Mouse (Mus musculus) brain, adult 2 months (tissue): ENCODE data around the gene Trim67.

ENCODE experiments used
- DNase-seq: peaks from one replicate; pipeline ENCODE4 v3.0.0; 2011; ENCODE audit warnings: low read depth, low spot score

The Trim67 gene

GRCm38 (mm10) chr8:124792708-124793107 is at the start of gene Trim67:
Gene Trim67 (plus strand): TSS chr8:124793092.
- peak; percentile 95 for DNase-seq

- DNase-seq = no peak
These were observed 46.2 kb upstream of the Trim67 start for GRCm38 (mm10) chr8:124746661-124747060.

- DNase-seq = no peak
These were observed 41.7 kb upstream of the Trim67 start for GRCm38 (mm10) chr8:124751191-124751590.

DNA sequence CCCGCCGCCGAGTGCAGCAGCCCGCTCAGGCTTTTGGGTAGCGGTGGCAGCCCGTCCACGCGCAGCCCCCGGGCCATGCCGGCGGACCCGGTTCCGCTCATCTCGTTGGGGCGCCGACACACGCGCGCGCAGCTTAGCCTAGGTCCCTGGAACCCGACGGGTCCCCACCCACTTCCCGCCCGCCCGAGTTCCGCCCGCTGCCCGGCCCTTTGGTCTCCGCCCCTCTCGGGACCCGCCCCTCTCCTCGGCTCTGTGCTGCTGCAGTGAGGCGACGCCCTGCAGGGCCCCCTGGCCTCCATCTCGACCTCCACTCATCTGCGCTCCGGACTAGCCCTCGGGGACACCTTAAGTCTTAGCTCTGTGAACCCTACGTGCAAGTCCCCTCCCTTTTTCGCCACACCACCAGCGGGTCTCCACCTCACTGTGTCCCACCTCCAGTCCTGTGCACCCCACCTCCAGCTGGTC is 41.2 kb upstream of the Trim67 start, which contains the start of gene Fam89a:
Fam89a (minus strand) TSS at position 124 of the 465 bp plus-strand sequence.
- no peak for DNase-seq

GRCm38 (mm10) chr8:124752325-124752862 is 40.5 kb upstream of the Trim67 start:
- DNase-seq = peak; percentile 21

- DNase-seq = peak; percentile 72
These were observed 38.6 kb upstream of the Trim67 start for GRCm38 (mm10) chr8:124754101-124754791.

DNA sequence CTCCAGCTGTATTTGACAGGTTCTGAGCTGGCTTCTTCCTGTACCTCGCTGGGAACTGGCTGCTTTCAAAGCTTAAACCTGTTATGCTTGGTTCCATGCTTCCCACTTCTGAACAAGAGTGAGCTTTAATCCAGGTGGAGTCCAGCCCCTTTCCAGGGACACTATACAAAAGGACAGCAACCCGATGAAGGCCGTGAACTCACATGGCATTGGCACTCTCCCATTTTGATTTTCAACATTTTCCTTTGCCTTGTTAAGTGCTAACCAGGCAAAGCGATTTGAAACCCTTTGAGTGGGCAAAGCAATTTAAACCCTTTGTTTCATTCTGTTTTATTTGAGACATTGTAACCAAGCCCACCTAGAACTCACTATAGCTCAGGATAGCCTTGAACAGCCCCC is 38.1 kb upstream of the Trim67 start:
- DNase-seq = no peak

GRCm38 (mm10) chr8:124755481-124755880 is 37.4 kb upstream of the Trim67 start:
- no peak for DNase-seq

GRCm38 (mm10) chr8:124756153-124756552 is 36.7 kb upstream of the Trim67 start:
- DNase-seq = no peak

DNA sequence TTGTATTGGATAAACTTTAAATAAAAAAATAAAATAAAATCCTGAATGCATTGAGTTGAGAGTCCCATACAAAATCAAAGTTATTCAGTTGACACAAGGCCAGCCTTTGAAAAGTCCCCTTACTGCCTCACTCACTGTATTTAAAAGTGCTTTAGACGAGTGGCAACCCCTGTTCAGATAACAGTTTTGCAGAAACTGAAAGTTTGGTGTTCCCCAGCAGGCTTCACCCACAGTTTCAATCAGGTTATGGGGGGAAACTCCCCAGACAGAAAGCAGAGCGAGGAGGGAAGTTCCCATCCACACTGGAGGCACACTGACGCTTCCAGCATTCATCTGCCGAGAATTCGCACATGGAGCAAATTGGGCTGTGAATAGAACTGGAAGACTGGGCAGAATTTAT is 36.3 kb upstream of the Trim67 start:
- no peak for DNase-seq

DNA sequence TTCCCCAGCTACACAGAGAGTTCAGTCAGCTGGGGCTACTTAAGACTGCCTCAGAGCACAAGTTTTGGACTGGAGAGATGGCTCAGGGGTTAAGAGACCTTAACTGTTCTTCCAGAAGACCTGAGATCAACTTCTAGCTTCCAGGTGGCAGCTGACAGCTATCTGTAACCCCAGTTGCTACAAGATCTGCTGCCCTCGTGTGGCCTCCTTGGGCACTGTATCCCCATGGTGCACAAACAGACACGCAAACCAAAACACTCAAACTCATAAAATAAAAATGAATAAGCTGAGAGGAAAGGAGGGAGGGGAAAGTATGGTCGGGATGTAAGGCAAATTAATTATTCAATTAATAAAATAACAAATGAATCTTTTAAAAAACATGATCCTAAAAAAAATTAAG is 34.3 kb upstream of the Trim67 start:
- DNase-seq = peak; percentile 17

DNA sequence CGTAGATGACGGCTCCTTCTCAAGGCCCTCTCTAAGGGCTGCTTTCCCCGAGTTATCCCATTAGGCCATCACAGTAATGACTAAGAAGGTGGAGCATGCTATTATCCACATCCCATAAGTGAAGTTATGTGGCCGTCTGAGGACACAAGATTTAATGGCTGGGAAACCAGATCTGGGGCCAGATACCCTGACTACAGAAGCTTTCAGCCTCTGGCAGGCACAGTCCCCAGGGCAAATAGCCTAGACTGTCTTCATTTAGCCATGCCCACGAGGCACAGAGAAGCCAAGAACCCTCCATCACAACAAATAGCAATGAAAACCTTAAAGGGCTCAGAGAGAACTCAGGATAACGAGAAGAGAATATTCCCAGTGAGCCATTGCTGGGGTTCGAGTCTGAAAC is 29.8 kb upstream of the Trim67 start:
- no peak for DNase-seq

DNA sequence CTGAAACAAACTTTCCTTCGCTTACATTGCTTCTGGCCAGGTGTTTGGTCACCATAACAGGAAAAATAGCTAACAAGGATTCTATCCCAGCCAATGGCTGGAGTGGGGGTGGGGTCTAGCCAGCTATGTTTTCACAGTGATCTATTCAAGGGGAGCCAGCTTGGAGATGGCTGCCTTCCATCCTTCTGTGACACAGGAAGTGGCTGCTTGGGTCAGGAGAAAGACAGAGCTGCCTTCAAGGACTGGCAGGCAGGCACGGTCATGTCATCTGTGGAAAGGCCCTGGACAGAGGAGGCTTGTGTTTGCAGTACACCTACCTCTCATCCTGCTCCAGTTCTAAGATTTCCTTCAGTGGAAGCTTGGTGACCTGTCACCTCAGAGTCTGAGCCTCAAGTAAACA is 20.5 kb upstream of the Trim67 start:
- DNase-seq = peak; percentile 56

DNA sequence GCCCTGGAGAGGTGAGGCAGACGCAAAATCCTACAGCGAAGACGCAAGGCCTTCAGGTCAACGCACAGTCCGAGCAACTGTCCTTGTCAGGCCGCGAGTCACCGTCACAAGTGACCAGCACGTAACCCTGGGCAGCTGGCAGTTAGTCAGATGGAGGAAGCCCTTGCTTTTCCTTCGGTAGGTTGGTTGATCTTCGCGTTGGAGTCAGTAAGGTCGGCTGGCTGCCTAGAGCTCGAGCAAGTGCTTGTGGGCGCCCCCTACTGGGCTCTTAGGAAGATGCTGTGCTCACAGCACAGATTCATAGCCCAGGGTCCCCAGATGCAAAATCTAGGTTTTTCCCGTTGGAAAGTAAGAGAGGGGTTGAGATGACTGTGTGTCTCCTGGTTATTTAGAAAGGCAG is 17.2 kb upstream of the Trim67 start:
- peak; percentile 88 for DNase-seq

- peak; percentile 95 for DNase-seq
These were observed 12.7 kb upstream of the Trim67 start for GRCm38 (mm10) chr8:124780236-124780635.

DNA sequence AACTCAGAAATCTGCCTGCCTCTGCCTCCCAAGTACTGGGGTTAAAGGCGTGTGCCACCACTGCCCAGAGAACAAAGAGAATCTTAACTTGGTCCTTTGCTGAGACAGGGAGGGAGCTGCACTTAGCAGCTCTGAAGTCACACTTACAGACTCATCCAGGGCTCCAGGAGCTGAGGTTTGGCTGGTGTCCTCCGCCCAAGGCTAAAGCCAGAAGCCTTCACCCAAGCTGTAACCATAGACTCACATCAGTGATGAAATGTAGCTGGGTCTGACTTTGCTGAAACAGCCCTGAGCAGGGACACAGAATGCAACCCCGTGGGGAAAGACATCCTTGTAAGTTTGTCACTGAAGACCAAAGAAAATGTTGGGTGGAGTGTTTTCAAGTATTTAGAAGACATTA is 10.5 kb upstream of the Trim67 start:
- DNase-seq = no peak

DNA sequence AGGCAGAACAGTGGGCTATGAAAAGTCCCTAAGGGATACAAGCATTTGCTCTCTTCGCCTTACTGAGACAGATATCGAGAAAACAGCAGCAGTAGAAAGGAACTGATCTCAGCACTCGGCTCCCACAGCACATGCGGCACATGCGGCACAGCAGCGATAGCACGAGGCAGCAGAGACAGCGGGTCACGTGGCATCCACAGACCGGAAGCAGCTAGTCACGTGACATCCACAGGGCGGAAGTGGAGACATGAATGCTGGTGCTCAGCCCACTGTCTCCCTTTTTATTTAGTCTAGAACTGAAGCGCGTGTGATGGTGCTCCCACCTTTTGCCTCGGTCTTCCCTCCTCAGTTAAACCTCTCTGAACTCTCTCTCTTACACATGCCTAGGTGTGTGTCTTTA is 9.7 kb upstream of the Trim67 start:
- DNase-seq = no peak

DNA sequence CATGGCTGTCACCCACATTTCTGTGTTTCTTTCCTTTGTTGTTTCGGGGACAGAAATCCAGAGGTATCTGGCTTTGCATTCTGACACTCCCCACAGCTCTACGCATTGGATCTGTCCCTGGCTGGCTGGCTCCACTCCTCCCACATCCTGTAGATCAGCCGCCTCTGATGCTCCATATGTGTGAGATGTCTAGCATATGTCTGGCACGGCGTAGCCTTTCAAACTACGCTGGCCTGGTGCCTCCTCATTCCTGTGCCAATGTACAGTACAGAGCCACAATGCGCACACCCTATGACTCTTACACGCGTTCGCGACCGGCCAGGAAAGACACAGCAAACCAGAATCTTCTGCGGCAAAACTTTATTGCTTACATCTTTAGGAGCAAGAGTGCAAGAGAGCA is 8.3 kb upstream of the Trim67 start:
- peak; percentile 84 for DNase-seq

DNA sequence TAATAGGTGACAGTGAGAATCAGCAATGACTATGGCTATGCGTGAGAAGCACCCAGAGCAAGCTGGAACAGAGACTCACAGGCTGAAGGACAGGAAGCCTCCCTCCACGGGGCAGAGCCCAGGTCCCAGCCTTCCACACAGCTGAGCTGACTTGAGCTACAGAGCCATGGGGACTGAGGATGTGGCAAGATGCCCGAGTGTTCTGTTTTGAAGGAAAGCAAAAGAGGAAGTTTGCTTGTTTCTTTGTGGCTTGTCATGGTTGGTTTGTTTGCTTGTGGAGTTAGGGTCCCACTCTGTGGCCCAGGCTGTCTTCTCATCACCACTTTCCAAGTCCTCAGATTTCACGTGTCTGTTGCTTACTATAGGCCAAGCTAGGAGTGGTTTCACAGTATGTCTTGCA is 2.2 kb upstream of the Trim67 start:
- DNase-seq = no peak

DNA sequence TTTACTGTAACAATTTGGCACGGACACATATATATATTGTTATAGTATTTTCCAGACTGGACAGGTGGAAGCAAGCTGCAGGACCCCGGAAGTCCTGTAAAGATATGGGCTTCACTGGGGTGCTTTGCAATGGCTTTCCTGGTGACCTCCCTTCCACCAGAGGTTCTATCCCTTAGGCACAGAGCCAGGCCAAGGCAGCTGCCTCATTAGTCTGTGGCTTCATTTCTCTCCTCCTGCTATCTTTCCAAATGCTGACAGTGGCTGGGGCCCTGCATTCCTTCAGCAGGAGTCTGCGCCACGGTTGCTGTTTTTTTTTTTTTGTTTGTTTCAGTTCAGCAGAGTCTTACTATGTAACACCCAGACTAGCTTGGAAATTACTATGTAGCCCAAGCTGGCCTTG is 1.1 kb upstream of the Trim67 start:
- no peak for DNase-seq

GRCm38 (mm10) chr8:124792186-124792585 is 706 bp upstream of the Trim67 start:
- peak; percentile 87 for DNase-seq

- peak; percentile 81 for DNase-seq
These were observed 320 bp downstream of the Trim67 start for GRCm38 (mm10) chr8:124793172-124793651.
